Mouse (Mus musculus): Measurements from ENCODE around the gene Heg1. TPM values are rescaled to one million over a fixed set of nuclear protein-coding genes. Genes with fewer than 3 reads are reported as not detected.

Heg1 gene
- polyA plus RNA-seq, 1 experiment from 2014 or later: 33.5 TPM

GRCm38 (mm10) chr16:33658121-33658520 is 26.0 kb upstream of the Heg1 start:
- H3K27ac ChIP-seq (ENCODE audit: low read length): no peak overlapping the region
- H3K36me3 ChIP-seq (ENCODE audit: insufficient read depth, low read length): no peaks in the 10 kb centered on the region
- no peaks in the 10 kb centered on the region for H3K9me3 ChIP-seq (ENCODE audit: low read length)
- ATAC-seq (no peak), DNase-seq (ENCODE audit: low spot score) (no peak)
- 92% methylated on average over 3 of the region's 3 CpGs for WGBS
- H3K4me3 ChIP-seq (ENCODE audit: low read depth, low read length): no peak overlapping the region
- 0 out of 2 replicates have a peak, but pooled peaks cover 5% of the 10 kb centered on the region for H3K4me1 ChIP-seq (ENCODE audit: insufficient read depth, low read depth, low read length)
- no peak overlapping the region for H3K4me2 ChIP-seq (replicated peaks; ENCODE audit: low read depth, low read length)
- no peak for TF ChIP-seq CTCF (IDR thresholded peaks at IDR 0.05)
- no peak for TF ChIP-seq EP300 (IDR thresholded peaks at IDR 0.05)
- H3K27me3 ChIP-seq (replicated peaks; ENCODE audit: insufficient read depth, low read length): no peaks in the 10 kb centered on the region
- H3K9ac ChIP-seq (replicated peaks; ENCODE audit: low read depth): no peak overlapping the region

- Histone ChIP-seq H3K4me1 (ENCODE audit: insufficient read depth, low read depth, low read length) (0 out of 2 replicates have a peak, but pooled peaks cover 5% of the 10 kb centered on the region), H3K36me3 (ENCODE audit: insufficient read depth, low read length) (no peaks in the 10 kb centered on the region), H3K4me3 (ENCODE audit: low read depth, low read length) (no peak overlapping the region), H3K4me2 (replicated peaks; ENCODE audit: low read depth, low read length) (no peak overlapping the region), H3K27ac (ENCODE audit: low read length) (no peak overlapping the region), H3K27me3 (replicated peaks; ENCODE audit: insufficient read depth, low read length) (no peaks in the 10 kb centered on the region), H3K9me3 (ENCODE audit: low read length) (no peaks in the 10 kb centered on the region), H3K9ac (replicated peaks; ENCODE audit: low read depth) (no peak overlapping the region)
- ATAC-seq: peak; percentile 8
- no peak for DNase-seq (ENCODE audit: low spot score)
- 85% methylated on average over 5 of the region's 5 CpGs for WGBS
- TF ChIP-seq EP300 (IDR thresholded peaks at IDR 0.05) (no peak), CTCF (IDR thresholded peaks at IDR 0.05) (no peak)
Observed at GRCm38 (mm10) chr16:33659521-33659920, 24.6 kb upstream of the Heg1 start.

GRCm38 (mm10) chr16:33660125-33660524 is 24.0 kb upstream of the Heg1 start:
- TF ChIP-seq EP300 (IDR thresholded peaks at IDR 0.05) (peak; percentile 48; the same call in 1 of the 2 replicates), CTCF (IDR thresholded peaks at IDR 0.05) (no peak)
- DNase-seq (ENCODE audit: low spot score) (peak; percentile 74), ATAC-seq (peak; percentile 90)
- Histone ChIP-seq H3K27me3 (replicated peaks; ENCODE audit: insufficient read depth, low read length) (no peaks in the 10 kb centered on the region), H3K4me3 (ENCODE audit: low read depth, low read length) (no peak overlapping the region), H3K4me2 (replicated peaks; ENCODE audit: low read depth, low read length) (no peak overlapping the region), H3K36me3 (ENCODE audit: insufficient read depth, low read length) (no peaks in the 10 kb centered on the region), H3K4me1 (ENCODE audit: insufficient read depth, low read depth, low read length) (0 out of 2 replicates have a peak, but pooled peaks cover 5% of the 10 kb centered on the region), H3K9me3 (ENCODE audit: low read length) (no peaks in the 10 kb centered on the region), H3K27ac (ENCODE audit: low read length) (no peak overlapping the region), H3K9ac (replicated peaks; ENCODE audit: low read depth) (no peak overlapping the region)
- 38% methylated on average over 5 of the region's 5 CpGs for WGBS

- Histone ChIP-seq H3K36me3 (ENCODE audit: insufficient read depth, low read length) (no peaks in the 10 kb centered on the region), H3K9ac (replicated peaks; ENCODE audit: low read depth) (no peak overlapping the region), H3K4me2 (replicated peaks; ENCODE audit: low read depth, low read length) (no peak overlapping the region), H3K27me3 (replicated peaks; ENCODE audit: insufficient read depth, low read length) (no peaks in the 10 kb centered on the region), H3K27ac (ENCODE audit: low read length) (no peak overlapping the region), H3K9me3 (ENCODE audit: low read length) (no peaks in the 10 kb centered on the region), H3K4me3 (ENCODE audit: low read depth, low read length) (no peak overlapping the region), H3K4me1 (ENCODE audit: insufficient read depth, low read depth, low read length) (0 out of 2 replicates have a peak, but pooled peaks cover 5% of the 10 kb centered on the region)
- ATAC-seq: no peak
- no peak for TF ChIP-seq CTCF (IDR thresholded peaks at IDR 0.05)
- TF ChIP-seq EP300 (IDR thresholded peaks at IDR 0.05): no peak
- 93% methylated on average over 10 of the region's 10 CpGs for WGBS
- no peak for DNase-seq (ENCODE audit: low spot score)
Observed at GRCm38 (mm10) chr16:33662841-33663240, 21.3 kb upstream of the Heg1 start.

GRCm38 (mm10) chr16:33666226-33666625 is 17.9 kb upstream of the Heg1 start:
- TF ChIP-seq CTCF (IDR thresholded peaks at IDR 0.05) (no peak), EP300 (IDR thresholded peaks at IDR 0.05) (no peak)
- no peak overlapping the region for H3K27ac ChIP-seq (ENCODE audit: low read length)
- no peaks in the 10 kb centered on the region for H3K4me1 ChIP-seq (ENCODE audit: insufficient read depth, low read depth, low read length)
- H3K36me3 ChIP-seq (ENCODE audit: insufficient read depth, low read length): no peaks in the 10 kb centered on the region
- H3K9me3 ChIP-seq (ENCODE audit: low read length): no peaks in the 10 kb centered on the region
- no peak overlapping the region for H3K4me2 ChIP-seq (replicated peaks; ENCODE audit: low read depth, low read length)
- DNase-seq (ENCODE audit: low spot score) (no peak), ATAC-seq (no peak)
- WGBS: 87% methylated on average over 6 of the region's 6 CpGs
- H3K4me3 ChIP-seq (ENCODE audit: low read depth, low read length): no peak overlapping the region
- no peak overlapping the region for H3K9ac ChIP-seq (replicated peaks; ENCODE audit: low read depth)
- no peaks in the 10 kb centered on the region for H3K27me3 ChIP-seq (replicated peaks; ENCODE audit: insufficient read depth, low read length)

GRCm38 (mm10) chr16:33666985-33667538 is 17.1 kb upstream of the Heg1 start:
- no peak overlapping the region for H3K9ac ChIP-seq (replicated peaks; ENCODE audit: low read depth)
- no peak overlapping the region for H3K4me3 ChIP-seq (ENCODE audit: low read depth, low read length)
- 88% methylated on average over 4 of the region's 4 CpGs for whole genome bisulfite sequencing
- H3K9me3 ChIP-seq (ENCODE audit: low read length): no peaks in the 10 kb centered on the region
- no peak for ATAC-seq
- no peak for DNase-seq (ENCODE audit: low spot score)
- no peak overlapping the region for H3K4me2 ChIP-seq (replicated peaks; ENCODE audit: low read depth, low read length)
- H3K27me3 ChIP-seq (replicated peaks; ENCODE audit: insufficient read depth, low read length): no peaks in the 10 kb centered on the region
- no peak for TF ChIP-seq CTCF (IDR thresholded peaks at IDR 0.05)
- no peak for TF ChIP-seq EP300 (IDR thresholded peaks at IDR 0.05)
- no peaks in the 10 kb centered on the region for H3K36me3 ChIP-seq (ENCODE audit: insufficient read depth, low read length)
- H3K4me1 ChIP-seq (ENCODE audit: insufficient read depth, low read depth, low read length): no peaks in the 10 kb centered on the region
- no peak overlapping the region for H3K27ac ChIP-seq (ENCODE audit: low read length)
